Mouse (Mus musculus) bone marrow, adult 2 months (tissue): ENCODE results near the gene Tnni3. TPM values are rescaled to one million over a fixed set of nuclear protein-coding genes. Genes with fewer than 3 reads are reported as not detected.
A peak's percentile ranks its signal among the peaks of the same experiment; 100 is the strongest.
"Not testable (repeated sequence)": the region's sequence is repeated elsewhere in the genome, so short reads cannot be mapped to it uniquely, and the experiment has no call there.

Experiments used
- H3K27ac ChIP-seq: fragments of 200-500 bp; 2 replicates; pipeline ENCODE4 v1.5.1; 2012; ENCODE audit warnings: low read depth, mild to moderate bottlenecking, control low read depth, inconsistent platforms, low read length; ENCODE audit not compliant: control insufficient read depth, poor library complexity, insufficient read depth
- H3K4me1 ChIP-seq: fragments of 200-500 bp; 2 replicates; pipeline ENCODE4 v1.6.1; 2011; ENCODE audit warnings: low read length; ENCODE audit not compliant: control insufficient read depth, insufficient read depth
- H3K4me3 ChIP-seq: fragments of 200-500 bp; replicated peaks from 2 replicates; pipeline ENCODE3; 2011; ENCODE audit warnings: mild to moderate bottlenecking, low read depth, low read length, control low read depth; ENCODE audit not compliant: control insufficient read depth
- CTCF ChIP-seq: fragments of 200-500 bp; IDR thresholded peaks from 2 replicates; pipeline ENCODE4 v1.5.1; 2011; ENCODE audit warnings: low read length, control low read depth; ENCODE audit not compliant: control insufficient read depth, insufficient read depth
- POLR2A ChIP-seq: fragments of 200-500 bp; IDR thresholded peaks from 2 replicates; pipeline ENCODE4 v1.6.1; 2011; ENCODE audit warnings: low read depth, mild to moderate bottlenecking, control low read depth, low read length, borderline replicate concordance; ENCODE audit not compliant: control insufficient read depth
- WGBS: fragments of 180-500 bp; shearing (Covaris S2); methylation state at CpG from one replicate; pipeline ENCODE4 v1.1.7; 2018; 5-methylcytosine and 5-hydroxymethylcytosine counted together
- polyA plus RNA-seq: library from polyadenylated mRNA; stranded (reverse); fragments of >200 nt; gene quantifications from 2 replicates; pipeline ENCODE4 v1.2.4, GENCODE M21; 2011; ENCODE audit warnings: low replicate concordance; ENCODE audit not compliant: missing spikeins, insufficient read depth, insufficient read length

Gene Tnni3
- polyA plus RNA-seq, 1 experiment, result 25.9 TPM

DNA sequence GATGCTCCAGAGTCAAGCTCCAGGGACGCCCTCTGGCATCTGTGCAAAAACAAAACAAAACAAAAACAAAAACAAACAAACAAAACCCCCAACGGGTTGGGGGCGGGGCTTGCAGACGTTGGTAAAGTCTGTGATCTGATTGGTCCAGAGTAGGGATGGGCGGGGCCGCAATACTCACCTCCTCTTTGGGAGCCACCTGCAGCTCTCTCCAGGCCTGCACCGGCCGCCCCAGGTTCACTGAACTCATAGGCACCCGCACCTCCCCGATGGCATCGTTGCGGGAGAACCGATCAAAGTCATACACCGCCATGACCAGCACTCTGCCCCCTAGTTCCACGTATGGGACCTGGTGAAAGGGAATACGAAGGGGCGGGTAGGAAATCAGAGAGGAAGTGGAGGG lies 18.0 kb upstream of the Tnni3 start:
- no peak overlapping the region for H3K27ac ChIP-seq
- TF ChIP-seq POLR2A, result no peak
- no peak for TF ChIP-seq CTCF
- no peaks in the 10 kb centered on the region for H3K4me1 ChIP-seq
- WGBS, result 55% methylated on average over 17 of the region's 17 CpGs
- no peak overlapping the region for H3K4me3 ChIP-seq

DNA sequence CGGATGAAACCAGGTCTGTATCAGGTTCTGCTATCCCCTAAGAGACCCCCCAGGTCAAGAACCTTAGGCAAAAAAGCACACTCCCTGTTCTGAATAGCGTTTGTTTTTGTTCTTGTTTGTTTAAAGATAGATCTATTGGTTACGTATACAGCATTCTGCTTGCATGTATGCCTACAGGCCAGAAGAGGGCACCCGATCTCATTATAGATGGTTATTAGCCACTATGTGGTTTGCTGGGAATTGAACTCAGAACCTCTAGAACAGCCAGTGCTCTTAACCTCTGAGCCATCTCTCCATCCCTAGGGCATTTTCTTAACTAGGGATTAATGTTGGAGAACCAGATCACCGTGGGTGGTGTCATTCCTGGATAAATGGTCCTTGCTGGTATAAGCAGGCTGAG lies 17.3 kb upstream of the Tnni3 start:
- H3K27ac ChIP-seq, result no peak overlapping the region
- TF ChIP-seq CTCF (no peak), POLR2A (no peak)
- WGBS, result 66% methylated on average over 5 of the region's 5 CpGs
- H3K4me1 ChIP-seq, result no peaks in the 10 kb centered on the region
- no peak overlapping the region for H3K4me3 ChIP-seq

DNA sequence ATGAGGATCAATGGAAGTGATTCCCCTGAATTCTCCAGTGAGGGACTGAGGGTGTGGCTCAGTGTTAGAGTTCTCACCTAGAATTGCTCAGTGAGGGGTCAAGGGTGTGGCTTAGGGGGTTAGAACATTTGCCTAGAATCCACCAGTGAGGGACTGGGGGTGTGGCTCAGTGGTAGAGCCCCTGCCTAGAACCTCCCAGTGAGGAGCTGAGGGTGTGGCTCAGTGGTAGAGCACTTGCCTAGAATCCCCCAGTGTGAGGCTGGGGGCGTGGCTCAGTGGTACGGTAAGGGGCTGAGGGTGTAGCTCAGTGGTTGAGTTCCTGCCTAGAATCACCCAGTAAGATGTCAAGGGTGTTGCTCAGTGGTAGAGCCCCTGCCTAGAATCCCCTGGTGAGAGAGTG lies 15.0 kb upstream of the Tnni3 start:
- TF ChIP-seq POLR2A (no peak), CTCF (no peak)
- 75% methylated on average over 2 of the region's 2 CpGs for WGBS

DNA sequence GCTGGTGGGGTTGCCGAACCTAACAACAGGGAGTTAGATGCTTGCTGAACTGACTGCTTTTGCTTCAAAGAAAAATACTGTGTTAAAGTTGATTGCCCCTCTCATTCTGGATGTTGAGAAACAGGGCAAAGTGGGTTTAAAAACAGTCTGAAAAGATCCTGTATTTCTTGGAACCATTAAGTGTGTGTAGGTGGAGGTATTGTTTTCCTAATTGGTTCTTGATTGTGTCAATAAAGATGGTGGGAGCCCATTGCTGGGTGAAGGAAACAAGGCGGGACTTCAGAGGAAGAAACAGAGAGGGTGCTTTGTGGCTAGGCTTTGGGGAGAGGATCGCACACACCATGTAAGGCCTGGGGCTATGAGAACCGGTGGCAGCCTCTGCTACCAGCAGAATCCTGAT lies 13.2 kb upstream of the Tnni3 start:
- 44% methylated on average over 4 of the region's 4 CpGs for WGBS
- Histone ChIP-seq H3K4me1 (no peaks in the 10 kb centered on the region), H3K27ac (no peak overlapping the region), H3K4me3 (no peak overlapping the region)
- TF ChIP-seq CTCF (no peak), POLR2A (no peak)

More for the DNA sequence above, 15.0 kb upstream of the Tnni3 start:
- Histone ChIP-seq H3K4me1 (no peaks in the 10 kb centered on the region), H3K27ac (no peak overlapping the region), H3K4me3 (no peak overlapping the region)

DNA sequence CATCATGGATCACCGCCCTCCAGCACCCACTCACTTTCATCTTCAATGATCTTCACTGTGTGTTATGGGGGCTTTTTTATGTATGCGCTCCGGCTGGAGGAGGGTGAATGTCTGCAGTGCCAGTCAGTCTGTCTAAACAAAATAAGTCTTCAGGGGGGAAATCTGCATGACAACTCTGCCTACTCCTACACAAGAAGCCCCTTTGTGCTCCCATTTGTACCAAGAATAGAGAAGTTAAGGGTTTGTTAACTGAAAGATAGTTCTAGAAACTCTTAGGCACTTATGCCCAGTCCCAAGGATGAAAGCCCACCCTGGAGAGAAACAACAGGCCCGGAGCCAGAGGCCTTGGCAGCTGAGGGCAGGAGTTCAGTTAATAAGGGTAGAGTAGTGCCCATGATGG lies 12.3 kb upstream of the Tnni3 start:
- H3K4me1 ChIP-seq, result no peaks in the 10 kb centered on the region
- no peak overlapping the region for H3K27ac ChIP-seq
- TF ChIP-seq CTCF (no peak), POLR2A (no peak)
- H3K4me3 ChIP-seq, result no peak overlapping the region
- WGBS, result 85% methylated on average over 4 of the region's 4 CpGs

DNA sequence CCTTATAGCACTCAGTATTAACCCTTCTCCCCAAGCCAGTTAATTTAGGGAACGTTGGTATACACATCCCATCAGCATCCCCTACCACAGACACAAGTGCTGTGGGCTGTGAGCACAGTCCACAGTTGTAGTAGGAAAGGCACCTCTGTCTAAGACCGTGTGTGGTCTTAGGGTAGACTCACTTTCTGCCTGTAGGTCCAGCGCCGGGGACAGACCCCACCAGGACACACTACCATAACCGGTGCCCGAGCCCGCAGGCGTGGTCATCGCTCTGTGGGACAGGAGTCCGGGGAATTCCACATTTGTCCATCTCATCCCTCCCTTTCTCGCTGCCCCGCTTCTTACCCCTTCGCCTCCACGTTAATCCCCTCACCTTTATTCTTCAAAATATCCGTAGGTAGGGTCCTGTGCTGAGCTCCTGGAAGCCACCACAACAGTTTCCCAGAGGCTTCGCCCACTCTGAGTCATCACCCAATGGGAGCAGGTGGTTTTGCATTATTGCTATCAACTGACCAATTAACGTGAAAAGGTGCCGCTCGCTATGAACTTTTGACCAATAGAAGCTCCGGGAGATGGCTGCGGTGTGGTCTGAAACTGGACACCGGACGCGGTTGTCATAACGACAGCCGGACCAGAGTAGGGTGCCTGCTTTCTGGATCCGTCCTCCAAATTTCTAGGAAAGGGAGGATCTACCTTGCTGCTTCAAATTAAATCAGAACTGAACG lies 8.1 kb upstream of the Tnni3 start, which contains the start of gene Dnaaf3:
Gene Dnaaf3, minus strand, starts transcription at position 449 of the 725 bp plus-strand sequence.
- 12% methylated on average over 28 of the region's 28 CpGs for WGBS
- TF ChIP-seq CTCF (no peak), POLR2A (no peak)
- no peak within 1 kb of the TSS for H3K4me3 ChIP-seq
- H3K4me1 ChIP-seq, result no peaks in the 10 kb centered on the region
- H3K27ac ChIP-seq, result no peak within 1 kb of the TSS

DNA sequence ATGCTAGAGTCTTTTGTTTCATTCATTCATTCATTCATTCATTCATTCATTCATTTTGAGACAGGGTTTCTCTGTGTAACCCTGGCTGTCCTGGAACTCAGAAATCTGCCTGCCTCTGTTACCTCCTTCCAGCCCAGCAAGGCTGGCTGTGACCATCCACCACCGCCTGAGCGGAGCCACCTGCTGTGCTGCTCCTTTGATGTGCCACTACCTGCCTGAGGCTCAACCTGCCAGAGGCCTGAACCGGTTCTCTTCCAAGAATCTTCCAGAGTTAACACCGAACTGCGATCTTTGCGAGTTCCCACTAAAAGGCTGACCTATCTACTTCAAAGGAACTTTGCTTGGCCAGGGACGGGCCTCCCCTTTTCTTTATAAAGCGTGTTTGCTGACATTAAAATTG lies 6.1 kb upstream of the Tnni3 start:
- 85% methylated on average over 7 of the region's 8 CpGs for WGBS
- H3K4me3 ChIP-seq, H3K27ac ChIP-seq, H3K4me1 ChIP-seq: not testable (repeated sequence)

DNA sequence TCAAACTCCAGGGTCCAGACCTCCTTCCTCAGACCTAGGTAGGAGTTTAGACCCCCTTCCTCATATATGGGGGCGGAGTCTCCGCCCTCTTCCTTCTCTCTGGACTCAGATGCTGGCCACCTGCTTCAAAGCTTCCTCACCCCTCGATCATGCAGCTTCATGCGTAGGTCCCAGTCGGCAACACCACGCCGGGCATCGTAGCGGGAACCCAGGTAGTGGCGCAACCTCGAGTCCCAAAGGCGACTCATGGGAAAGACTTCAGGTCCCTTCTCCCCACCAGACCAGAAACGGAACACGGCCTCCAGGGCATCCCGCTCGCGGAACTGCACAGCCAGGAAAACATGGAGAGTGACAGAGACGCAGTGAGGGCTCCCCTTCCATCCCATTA lies 3.3 kb upstream of the Tnni3 start:
- no peak for TF ChIP-seq POLR2A
- no peak for TF ChIP-seq CTCF
- WGBS, result 51% methylated on average over 18 of the region's 18 CpGs
- H3K27ac ChIP-seq, result no peak overlapping the region
- no peaks in the 10 kb centered on the region; the same call in 1 of the 2 replicates for H3K4me1 ChIP-seq
- H3K4me3 ChIP-seq, result peak overlapping the region; percentile 17

DNA sequence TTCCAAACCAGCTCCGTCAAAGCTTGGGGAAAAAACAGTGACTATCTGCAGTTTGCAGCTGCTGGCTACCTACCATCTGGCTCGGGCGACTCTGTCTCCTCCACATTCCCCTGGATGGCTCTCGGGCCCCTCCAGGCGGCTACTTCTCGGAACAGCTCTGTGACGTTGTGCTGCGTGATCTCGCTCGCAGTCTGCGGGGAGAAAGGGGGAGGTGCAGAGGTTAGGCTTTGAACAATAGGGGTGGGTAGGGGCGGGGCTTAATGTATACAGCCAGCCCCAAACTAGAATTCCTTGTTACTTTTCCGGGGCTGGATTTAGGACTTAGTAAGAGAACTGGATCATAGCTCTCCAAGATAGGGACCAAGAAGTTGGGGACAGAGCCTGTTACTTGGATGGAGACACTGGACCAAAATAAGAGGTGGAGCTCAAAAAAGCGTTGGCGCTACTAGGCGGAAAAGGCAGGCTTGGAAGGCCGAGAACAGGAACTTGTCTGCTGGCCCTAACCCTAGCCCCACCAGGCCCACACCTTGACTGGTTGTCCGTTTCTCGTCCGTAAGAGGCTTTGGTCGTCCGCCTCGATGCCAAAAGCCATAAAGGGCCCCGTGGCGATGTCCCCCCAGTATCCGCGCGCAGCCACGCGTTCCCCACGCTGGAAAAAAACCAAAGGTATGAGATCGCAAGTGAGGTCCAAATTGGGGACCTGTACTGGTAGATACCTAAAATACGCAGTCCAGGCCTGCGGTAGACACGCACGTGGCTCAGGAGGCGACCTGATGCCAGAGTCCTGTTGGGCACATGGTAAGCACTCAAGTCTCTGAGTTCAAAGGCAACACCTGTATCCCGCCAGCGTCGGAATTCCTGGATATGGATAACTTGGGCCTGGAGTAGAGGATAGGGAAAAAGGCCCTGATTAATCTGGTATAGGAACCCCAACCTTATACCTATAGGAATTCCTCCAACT lies 2.6 kb upstream of the Tnni3 start:
- H3K4me1 ChIP-seq, result no peaks in the 10 kb centered on the region; the same call in 1 of the 2 replicates
- 16% methylated on average over 40 of the region's 40 CpGs for WGBS
- TF ChIP-seq POLR2A (no peak), CTCF (peak; percentile 63)
- peak overlapping the region; percentile 58; the same call in 1 of the 2 replicates for H3K27ac ChIP-seq
- peak overlapping the region; percentile 44 for H3K4me3 ChIP-seq
